Mouse (Mus musculus): Measurements from ENCODE around the gene Aes. TPM values are rescaled to one million over a fixed set of nuclear protein-coding genes. Genes with fewer than 3 reads are reported as not detected.

Gene Aes
- polyA plus RNA-seq, 1 experiment from 2014 or later, result 697 TPM

DNA sequence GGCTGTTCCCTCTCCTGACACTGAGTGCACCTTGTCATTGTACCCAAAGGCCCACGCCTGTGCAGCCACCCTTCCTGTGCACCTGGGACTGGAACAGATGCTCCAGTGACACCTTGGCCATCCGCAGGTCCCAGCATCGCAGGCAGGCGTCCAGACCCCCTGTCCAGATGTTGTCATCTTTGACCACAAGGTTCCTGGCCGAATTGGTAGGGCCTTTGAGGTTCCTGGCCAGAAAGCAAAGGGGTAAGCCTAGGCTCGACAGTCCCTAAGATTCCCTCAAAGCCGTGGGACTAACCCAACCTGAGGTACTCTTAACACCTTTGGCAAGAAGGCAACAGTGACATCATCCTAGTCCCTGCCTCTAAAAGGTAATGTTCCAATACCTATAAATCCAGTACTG, 33.3 kb downstream of the Aes start:
- H3K36me3 ChIP-seq, result 0 out of 2 replicates have a peak, but pooled peaks cover 16% of the 10 kb centered on the region
- WGBS, result 73% methylated on average over 7 of the region's 7 CpGs
- no peak for ATAC-seq (ENCODE audit: insufficient read depth, low FRiP score, low read depth)
- no peak overlapping the region for H3K9ac ChIP-seq
- no peak overlapping the region for H3K4me3 ChIP-seq (replicated peaks)
- peaks cover 23% of the 10 kb centered on the region for H3K4me1 ChIP-seq
- no peak overlapping the region for H3K27ac ChIP-seq
- H3K27me3 ChIP-seq (replicated peaks), result no peaks in the 10 kb centered on the region
- no peak overlapping the region for H3K4me2 ChIP-seq
- H3K9me3 ChIP-seq, result no peaks in the 10 kb centered on the region

DNA sequence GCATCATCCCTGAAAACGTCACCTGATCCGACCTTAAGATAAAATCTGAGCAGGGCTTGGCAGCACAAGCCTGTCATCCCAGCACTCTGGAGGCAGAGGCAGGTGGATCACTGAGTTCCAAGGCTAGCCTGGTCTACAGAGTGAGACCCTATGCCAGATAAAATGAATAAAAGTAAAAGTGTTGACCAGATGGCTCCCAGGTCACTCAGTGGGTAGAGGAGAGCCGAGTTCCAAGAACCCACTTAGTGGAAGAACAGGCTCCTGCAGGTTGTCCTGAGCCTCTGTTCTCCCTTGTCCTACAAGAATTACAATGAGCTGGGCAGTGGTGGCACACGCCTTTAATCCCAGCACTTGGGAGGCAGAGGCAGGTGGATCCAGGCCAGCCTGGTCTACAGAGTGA, 33.9 kb downstream of the Aes start:
- Histone ChIP-seq H3K36me3 (0 out of 2 replicates have a peak, but pooled peaks cover 12% of the 10 kb centered on the region), H3K27ac (no peak overlapping the region), H3K4me3 (replicated peaks) (no peak overlapping the region), H3K4me2 (no peak overlapping the region), H3K9ac (no peak overlapping the region), H3K9me3 (no peaks in the 10 kb centered on the region), H3K27me3 (replicated peaks) (no peaks in the 10 kb centered on the region), H3K4me1 (peaks cover 26% of the 10 kb centered on the region)
- 52% methylated on average over 4 of the region's 4 CpGs for WGBS
- no peak for ATAC-seq (ENCODE audit: insufficient read depth, low FRiP score, low read depth)

DNA sequence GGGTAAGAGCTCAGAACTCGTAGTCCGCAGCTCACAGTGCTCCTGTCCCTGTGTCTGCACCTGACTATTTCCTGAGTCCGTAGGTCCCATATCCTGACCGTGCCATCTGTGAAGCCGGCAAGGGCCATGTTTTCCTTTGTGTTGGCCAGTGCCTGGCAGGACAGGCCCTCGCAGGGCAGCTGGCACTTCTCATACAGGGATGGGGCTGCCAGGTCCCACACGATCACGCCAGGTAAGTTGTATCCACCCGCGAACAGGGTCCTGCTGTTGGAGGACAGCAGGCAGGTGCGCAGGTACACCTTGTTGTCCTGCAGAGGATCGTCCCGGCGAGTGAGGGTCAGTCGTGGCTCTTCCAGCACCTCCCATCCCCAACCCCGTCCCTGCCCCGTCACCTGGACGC, 34.6 kb downstream of the Aes start:
- H3K4me3 ChIP-seq (replicated peaks), result no peak overlapping the region
- peaks cover 31% of the 10 kb centered on the region for H3K4me1 ChIP-seq
- ATAC-seq (ENCODE audit: insufficient read depth, low FRiP score, low read depth), result no peak
- H3K4me2 ChIP-seq, result no peak overlapping the region
- no peak overlapping the region for H3K27ac ChIP-seq
- 67% methylated on average over 18 of the region's 18 CpGs for WGBS
- 0 out of 2 replicates have a peak, but pooled peaks cover 6% of the 10 kb centered on the region for H3K36me3 ChIP-seq
- no peaks in the 10 kb centered on the region for H3K9me3 ChIP-seq
- no peaks in the 10 kb centered on the region for H3K27me3 ChIP-seq (replicated peaks)
- no peak overlapping the region for H3K9ac ChIP-seq

DNA sequence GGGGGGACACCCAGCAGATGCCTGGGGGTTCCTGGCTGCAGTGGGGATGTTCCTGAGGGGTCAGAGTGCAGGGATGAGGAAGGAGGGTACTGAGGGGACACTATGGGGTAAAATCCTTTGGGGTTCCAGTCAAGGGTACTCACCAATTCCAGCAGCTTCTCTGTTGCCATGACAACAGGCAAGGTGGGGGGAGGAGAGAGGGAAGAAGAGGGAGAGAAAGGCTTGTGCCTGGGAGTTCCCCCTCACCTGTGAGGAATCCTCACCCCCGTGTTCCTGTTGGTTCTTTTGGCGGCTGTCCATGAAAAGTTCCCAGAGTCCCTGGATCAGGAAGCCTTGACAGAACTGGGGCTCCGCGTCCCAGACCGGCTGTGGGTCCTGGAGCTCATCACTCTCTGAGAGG, 36.3 kb downstream of the Aes start:
- Histone ChIP-seq H3K9me3 (no peaks in the 10 kb centered on the region), H3K27me3 (replicated peaks) (no peaks in the 10 kb centered on the region), H3K4me2 (peak overlapping the region; percentile 54; the same call in 1 of the 2 replicates), H3K4me1 (peaks cover 41% of the 10 kb centered on the region), H3K4me3 (replicated peaks) (no peak overlapping the region), H3K9ac (no peak overlapping the region), H3K36me3 (no peaks in the 10 kb centered on the region), H3K27ac (peak overlapping the region; percentile 81; the same call in 1 of the 2 replicates)
- 44% methylated on average over 5 of the region's 5 CpGs for WGBS
- ATAC-seq (ENCODE audit: insufficient read depth, low FRiP score, low read depth), result no peak

DNA sequence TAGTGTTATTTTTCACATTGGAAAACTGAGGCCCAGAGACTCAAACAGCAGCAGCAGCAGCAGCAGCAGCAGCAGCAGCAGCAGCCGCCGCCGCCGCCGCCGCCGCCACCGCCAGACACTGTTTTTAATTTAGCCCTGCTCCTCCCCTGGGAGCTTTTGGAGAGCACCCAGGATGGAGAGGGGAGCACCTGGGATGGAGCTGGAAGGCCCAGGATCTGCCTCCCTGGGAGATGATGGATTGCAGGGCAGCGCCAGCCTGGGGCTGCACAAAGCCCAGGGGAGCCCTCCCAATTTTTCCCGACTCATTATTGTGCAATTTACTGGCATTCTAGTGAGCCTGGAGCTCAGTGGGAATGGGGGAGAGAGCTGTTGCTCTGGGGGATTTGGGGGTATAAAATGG, 37.3 kb downstream of the Aes start:
- Histone ChIP-seq H3K27ac (peak overlapping the region; percentile 81), H3K36me3 (no peaks in the 10 kb centered on the region), H3K4me3 (replicated peaks) (peak overlapping the region; percentile 30), H3K27me3 (replicated peaks) (no peaks in the 10 kb centered on the region), H3K4me2 (peak overlapping the region; percentile 54), H3K4me1 (peaks cover 49% of the 10 kb centered on the region), H3K9ac (no peak overlapping the region), H3K9me3 (no peaks in the 10 kb centered on the region)
- ATAC-seq (ENCODE audit: insufficient read depth, low FRiP score, low read depth), result no peak; the same call in 1 of the 2 replicates
- WGBS, result 2% methylated on average over 10 of the region's 10 CpGs

DNA sequence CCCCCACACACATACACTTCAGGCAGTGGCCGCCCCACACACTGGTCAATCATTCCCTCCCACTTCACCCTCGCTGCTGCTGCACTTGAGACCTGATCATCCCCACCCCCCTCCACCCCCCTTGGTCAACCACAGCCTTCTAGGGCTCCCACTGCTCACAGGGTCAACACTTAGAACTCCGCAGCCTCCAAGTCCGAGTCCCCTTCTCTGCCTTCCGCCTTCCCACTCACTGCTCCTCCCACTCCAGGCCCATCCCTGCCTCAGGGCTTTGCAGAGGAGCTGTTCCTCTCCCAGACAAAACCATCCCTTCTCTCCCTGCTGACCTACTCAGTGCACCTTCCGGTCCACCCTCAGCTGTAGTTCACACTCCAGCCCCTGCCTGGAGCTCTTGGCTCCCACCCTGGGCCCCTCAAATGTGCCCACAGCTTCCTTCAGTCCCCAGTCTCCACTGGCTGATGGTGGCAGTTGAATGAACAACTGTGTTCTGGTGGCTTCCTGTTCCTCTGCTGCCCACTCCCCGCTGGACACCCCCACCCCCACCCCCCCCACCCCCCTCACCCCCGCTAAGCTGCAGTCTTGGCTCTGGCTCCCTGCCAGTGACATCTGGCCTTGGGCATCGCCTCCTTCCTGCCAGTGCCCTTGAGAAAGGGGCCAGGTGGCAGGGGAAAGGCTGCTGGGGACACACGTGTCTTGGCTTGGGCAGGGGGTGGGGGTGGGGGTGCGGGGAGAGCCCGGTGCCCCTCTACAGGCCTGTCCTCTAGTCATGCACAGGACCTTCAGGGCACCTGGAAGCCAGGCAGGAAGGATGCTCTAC, 38.1 kb downstream of the Aes start:
- Histone ChIP-seq H3K4me1 (peaks cover 51% of the 10 kb centered on the region), H3K4me2 (peak overlapping the region; percentile 54), H3K9ac (no peak overlapping the region), H3K9me3 (no peaks in the 10 kb centered on the region), H3K36me3 (no peaks in the 10 kb centered on the region), H3K4me3 (replicated peaks) (peak overlapping the region; percentile 30), H3K27me3 (replicated peaks) (no peaks in the 10 kb centered on the region), H3K27ac (peak overlapping the region; percentile 81)
- peak; percentile 44; the same call in 1 of the 2 replicates for ATAC-seq (ENCODE audit: insufficient read depth, low FRiP score, low read depth)
- WGBS, result 1% methylated on average over 10 of the region's 12 CpGs

DNA sequence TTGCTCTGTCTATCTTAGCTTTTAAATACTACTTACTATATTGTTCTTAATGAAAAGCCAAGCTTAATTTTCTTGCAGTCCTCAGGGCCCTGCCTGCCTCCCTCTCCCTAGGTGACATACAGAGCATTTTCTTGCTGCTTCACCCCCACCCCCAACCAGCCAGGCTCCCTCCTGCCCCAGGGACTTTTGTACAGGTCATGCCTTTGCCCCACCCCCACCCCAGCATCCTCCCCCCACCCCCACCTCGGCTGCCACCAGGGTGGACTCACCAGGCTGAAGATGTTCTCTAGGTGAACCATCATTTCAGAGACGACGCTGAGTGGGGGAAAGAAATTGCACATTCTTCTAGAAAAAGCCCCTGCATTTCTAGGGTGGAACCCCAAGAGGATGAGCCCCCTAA, 39.1 kb downstream of the Aes start:
- WGBS, result 36% methylated on average over 3 of the region's 3 CpGs
- Histone ChIP-seq H3K36me3 (no peaks in the 10 kb centered on the region), H3K27ac (peak overlapping the region; percentile 12; the same call in 1 of the 2 replicates), H3K9me3 (no peaks in the 10 kb centered on the region), H3K4me2 (no peak overlapping the region), H3K9ac (no peak overlapping the region), H3K27me3 (replicated peaks) (no peaks in the 10 kb centered on the region), H3K4me1 (peaks cover 51% of the 10 kb centered on the region), H3K4me3 (replicated peaks) (no peak overlapping the region)
- ATAC-seq (ENCODE audit: insufficient read depth, low FRiP score, low read depth), result no peak

DNA sequence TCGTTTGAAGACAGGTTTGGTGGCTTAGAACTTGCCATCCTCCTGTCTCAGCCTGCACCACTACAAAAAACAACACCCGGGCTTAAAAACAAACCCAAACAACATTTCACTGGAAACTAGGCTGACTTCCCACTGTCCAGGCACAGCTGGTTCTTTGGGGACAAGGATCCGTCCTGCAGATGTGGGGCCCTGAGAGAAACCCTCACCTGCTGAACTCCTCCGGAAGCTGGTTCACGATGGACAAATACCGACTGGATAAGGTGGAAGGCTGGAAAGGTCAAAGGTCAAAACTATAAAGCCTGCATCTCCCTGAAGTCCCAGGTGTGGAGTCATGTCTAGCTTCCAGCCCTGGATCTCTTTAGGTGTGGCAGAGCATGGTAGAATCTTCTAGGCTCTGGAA, 39.6 kb downstream of the Aes start:
- no peak overlapping the region for H3K4me2 ChIP-seq
- H3K36me3 ChIP-seq, result no peaks in the 10 kb centered on the region
- no peak overlapping the region for H3K4me3 ChIP-seq (replicated peaks)
- WGBS, result 33% methylated on average over 6 of the region's 6 CpGs
- peaks cover 51% of the 10 kb centered on the region for H3K4me1 ChIP-seq
- no peak overlapping the region for H3K9ac ChIP-seq
- H3K27me3 ChIP-seq (replicated peaks), result no peaks in the 10 kb centered on the region
- H3K9me3 ChIP-seq, result no peaks in the 10 kb centered on the region
- H3K27ac ChIP-seq, result 0 out of 2 replicates have a peak overlapping the region, but pooled peaks have one; percentile 12
- ATAC-seq (ENCODE audit: insufficient read depth, low FRiP score, low read depth), result no peak

DNA sequence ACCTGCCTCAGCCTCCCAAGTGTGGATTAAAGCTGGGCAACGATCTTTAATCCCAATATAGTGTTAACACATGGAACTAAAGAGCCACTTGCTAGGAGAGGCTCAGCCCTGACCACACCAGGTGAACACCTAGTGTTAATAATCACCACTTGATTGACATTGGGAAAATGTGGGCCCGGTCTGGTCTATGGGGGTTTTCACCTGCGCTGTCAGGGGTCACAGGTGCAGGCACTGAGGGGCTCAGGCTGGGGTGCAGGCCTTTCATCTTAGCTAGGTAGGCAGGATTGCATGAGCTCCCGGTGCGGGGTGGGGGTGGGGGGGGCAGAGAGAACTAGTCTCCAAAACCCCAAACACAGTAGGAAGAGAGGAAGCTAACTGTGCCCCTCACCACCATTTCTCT, 40.3 kb downstream of the Aes start:
- Histone ChIP-seq H3K27ac (peak overlapping the region; percentile 80; the same call in 1 of the 2 replicates), H3K36me3 (no peaks in the 10 kb centered on the region), H3K9me3 (no peaks in the 10 kb centered on the region), H3K4me3 (replicated peaks) (no peak overlapping the region), H3K9ac (no peak overlapping the region), H3K4me2 (no peak overlapping the region), H3K27me3 (replicated peaks) (no peaks in the 10 kb centered on the region), H3K4me1 (peaks cover 52% of the 10 kb centered on the region)
- 58% methylated on average over 5 of the region's 5 CpGs for WGBS
- ATAC-seq (ENCODE audit: insufficient read depth, low FRiP score, low read depth), result no peak

DNA sequence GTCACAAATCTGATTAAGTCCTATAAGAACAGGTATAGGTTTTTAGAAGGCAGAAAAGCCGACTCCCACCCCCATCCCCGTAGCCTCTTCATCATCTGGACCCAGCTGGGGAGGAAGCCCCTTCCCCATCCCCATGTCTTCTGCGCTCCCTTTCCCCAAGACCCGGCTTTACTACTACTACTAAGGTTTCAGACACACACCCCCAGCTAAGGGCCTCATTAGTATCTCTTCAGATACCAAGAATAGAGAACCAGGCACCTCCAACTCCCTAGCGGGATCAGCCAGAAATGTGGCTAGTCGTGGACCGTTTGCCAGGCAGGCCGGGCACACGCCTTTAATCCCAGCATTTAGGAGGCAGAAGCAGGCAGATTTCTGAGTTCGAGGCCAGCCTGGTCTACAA, 40.8 kb downstream of the Aes start:
- H3K4me1 ChIP-seq, result peaks cover 55% of the 10 kb centered on the region
- WGBS, result 46% methylated on average over 10 of the region's 10 CpGs
- H3K9ac ChIP-seq, result no peak overlapping the region
- no peak overlapping the region for H3K4me3 ChIP-seq (replicated peaks)
- no peaks in the 10 kb centered on the region for H3K36me3 ChIP-seq
- no peak for ATAC-seq (ENCODE audit: insufficient read depth, low FRiP score, low read depth)
- H3K4me2 ChIP-seq, result no peak overlapping the region
- no peaks in the 10 kb centered on the region for H3K9me3 ChIP-seq
- H3K27ac ChIP-seq, result peak overlapping the region; percentile 80; the same call in 1 of the 2 replicates
- H3K27me3 ChIP-seq (replicated peaks), result no peaks in the 10 kb centered on the region

DNA sequence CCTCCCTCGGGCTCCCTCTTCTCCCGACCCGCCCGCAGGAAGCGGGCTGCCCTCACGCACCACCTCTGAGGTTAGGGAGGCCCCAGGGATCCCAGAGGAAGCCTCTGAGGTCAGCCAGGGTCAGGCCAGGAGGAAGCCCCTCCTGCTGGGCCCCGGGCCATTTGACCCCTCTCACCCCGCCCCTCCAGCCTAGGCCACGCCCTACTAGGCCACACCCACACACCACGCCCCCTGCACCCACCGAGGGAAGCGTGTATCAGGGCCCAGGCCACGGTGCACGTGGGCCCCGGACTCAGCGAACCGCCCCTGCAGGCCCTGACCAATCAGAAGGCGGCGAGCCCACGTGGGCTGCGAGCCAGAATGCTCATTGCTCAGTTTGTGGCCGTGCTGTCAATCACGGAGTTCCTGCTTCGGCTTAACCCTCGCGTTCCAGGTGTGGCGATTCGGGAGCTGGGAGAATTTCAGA, 41.5 kb downstream of the Aes start, which contains the start of gene Tle6:
Tle6 (minus strand) TSS at position 336 of the 466 bp plus-strand sequence.
- under 1% methylated on average over 28 of the region's 28 CpGs for WGBS
- Histone ChIP-seq H3K27me3 (replicated peaks) (no peaks in the 10 kb centered on the region), H3K36me3 (no peaks in the 10 kb centered on the region), H3K9me3 (no peaks in the 10 kb centered on the region), H3K9ac (no peak within 1 kb of the TSS), H3K4me3 (replicated peaks) (peak within 1 kb of the TSS; percentile 32), H3K4me1 (peaks cover 55% of the 10 kb centered on the region), H3K27ac (peak within 1 kb of the TSS; percentile 80), H3K4me2 (peak within 1 kb of the TSS; percentile 68)
- ATAC-seq (ENCODE audit: insufficient read depth, low FRiP score, low read depth), result peak; percentile 81

DNA sequence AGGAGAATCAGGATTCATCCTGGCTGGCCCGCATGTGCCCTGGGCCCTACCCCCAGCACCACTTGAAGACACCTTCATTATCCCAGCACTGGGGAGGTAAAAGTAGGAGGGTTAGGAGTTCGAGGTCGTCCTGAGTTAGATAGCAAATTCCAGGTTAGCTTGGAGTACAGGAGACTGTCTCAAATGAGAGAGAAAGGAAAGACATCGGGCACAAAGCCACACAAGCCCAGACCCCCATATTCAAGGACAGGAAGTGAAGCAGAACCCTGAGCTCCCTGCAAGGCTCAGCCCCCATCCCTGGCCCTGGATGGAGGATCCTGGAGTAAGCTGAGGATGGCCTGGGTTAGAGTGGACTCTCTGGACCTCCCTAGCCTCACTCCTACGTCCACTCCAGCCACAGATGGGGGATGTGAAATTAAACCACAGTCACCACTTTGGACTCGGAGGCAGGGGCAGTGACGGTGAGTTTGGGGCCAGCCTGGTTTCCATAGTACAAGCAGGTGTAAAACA, 42.2 kb downstream of the Aes start:
- H3K9ac ChIP-seq, result no peak overlapping the region
- 26% methylated on average over 7 of the region's 7 CpGs for WGBS
- H3K4me2 ChIP-seq, result peak overlapping the region; percentile 68
- H3K27ac ChIP-seq, result peak overlapping the region; percentile 70; the same call in 1 of the 2 replicates
- no peaks in the 10 kb centered on the region for H3K36me3 ChIP-seq
- H3K4me1 ChIP-seq, result peaks cover 49% of the 10 kb centered on the region
- no peaks in the 10 kb centered on the region for H3K27me3 ChIP-seq (replicated peaks)
- H3K4me3 ChIP-seq (replicated peaks), result peak overlapping the region; percentile 32; the same call in 1 of the 2 replicates
- ATAC-seq (ENCODE audit: insufficient read depth, low FRiP score, low read depth), result no peak
- H3K9me3 ChIP-seq, result no peaks in the 10 kb centered on the region

Data from stomach, embryonic 15.5 days (tissue).